Mouse (Mus musculus) thymus, adult 2 months (tissue): Measurements from ENCODE around the gene Rps17. TPM values are rescaled to one million over a fixed set of nuclear protein-coding genes. Genes with fewer than 3 reads are reported as not detected.
A peak's percentile ranks its signal among the peaks of the same experiment; 100 is the strongest.

Experiments
- DNase-seq: peaks from one replicate; pipeline ENCODE4 v3.0.0; 2021
- H3K27ac ChIP-seq: fragments of 200-500 bp; 2 replicates; pipeline ENCODE4 v1.5.1; 2012; ENCODE audit warnings: low read length, control low read depth; ENCODE audit not compliant: control insufficient read depth, insufficient read depth
- H3K27me3 ChIP-seq: fragments of 200-500 bp; 2 replicates; pipeline ENCODE4 v1.6.1; 2012; ENCODE audit warnings: mild to moderate bottlenecking, low read length, moderate library complexity, mixed read lengths; ENCODE audit not compliant: control insufficient read depth, insufficient read depth
- H3K36me3 ChIP-seq: fragments of 200-500 bp; 2 replicates; pipeline ENCODE4 v1.6.1; 2012; ENCODE audit warnings: mild to moderate bottlenecking, low read length, moderate library complexity; ENCODE audit not compliant: control insufficient read depth, insufficient read depth
- H3K4me1 ChIP-seq: fragments of 200-500 bp; replicated peaks from 2 replicates; pipeline ENCODE4 v1.6.1; 2012; ENCODE audit warnings: low read length; ENCODE audit not compliant: control insufficient read depth, insufficient read depth
- H3K4me3 ChIP-seq: fragments of 200-500 bp; 2 replicates; pipeline ENCODE4 v1.5.1; 2012; ENCODE audit warnings: mild to moderate bottlenecking, low read length, control low read depth, moderate library complexity; ENCODE audit not compliant: control insufficient read depth, insufficient read depth
- CTCF ChIP-seq: fragments of 200-500 bp; IDR thresholded peaks from 2 replicates; pipeline ENCODE4 v1.5.1; 2012; ENCODE audit warnings: mild to moderate bottlenecking, control low read depth, low read length, moderate library complexity, borderline replicate concordance; ENCODE audit not compliant: control insufficient read depth, poor library complexity, insufficient read depth; ENCODE audit errors: extremely low read depth
- POLR2A ChIP-seq: fragments of 200-500 bp; IDR thresholded peaks from 2 replicates; pipeline ENCODE4 v1.6.1; 2012; ENCODE audit warnings: mild to moderate bottlenecking, low read length, control low read depth, moderate library complexity; ENCODE audit not compliant: control insufficient read depth, poor library complexity, insufficient read depth; ENCODE audit errors: extremely low read depth
- WGBS: fragments of 180-500 bp; shearing (Covaris S2); methylation state at CpG from one replicate; pipeline ENCODE4 v1.1.7; 2018; 5-methylcytosine and 5-hydroxymethylcytosine counted together
- polyA plus RNA-seq: library from polyadenylated mRNA; depleted of rRNA; stranded (reverse); fragments of >200 nt; gene quantifications from 2 replicates; pipeline ENCODE4 v1.2.3, GENCODE M21; 2012

Rps17 gene
- polyA plus RNA-seq, 1 experiment: 1,758 TPM

DNA sequence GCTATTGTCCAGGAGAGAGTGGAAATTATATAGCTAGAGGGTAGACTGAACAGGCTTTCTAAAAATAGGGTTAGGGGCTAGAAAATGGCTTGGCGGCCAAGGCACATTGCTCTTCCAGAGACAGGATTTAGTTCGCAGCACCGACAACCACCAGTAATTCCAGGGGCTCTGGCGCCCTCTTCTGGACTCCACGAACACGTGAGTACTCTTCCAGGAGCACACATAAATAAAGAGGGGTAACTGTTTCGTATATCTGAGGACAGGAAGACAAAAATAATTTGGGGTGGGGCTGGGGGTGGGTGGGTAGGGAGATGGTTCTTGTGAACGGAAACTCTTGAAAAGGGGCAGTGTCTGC lies 8.6 kb downstream of the Rps17 start:
- no peaks in the 10 kb centered on the region for H3K27me3 ChIP-seq
- no peak overlapping the region for H3K4me3 ChIP-seq
- TF ChIP-seq CTCF (0 out of 2 replicates have a peak, but pooled peaks have one; percentile 28), POLR2A (no peak)
- peaks cover 5% of the 10 kb centered on the region; the same call in 1 of the 2 replicates for H3K36me3 ChIP-seq
- no peaks in the 10 kb centered on the region for H3K4me1 ChIP-seq
- DNase-seq: peak; percentile 41
- WGBS: 74% methylated on average over 8 of the region's 8 CpGs
- no peak overlapping the region for H3K27ac ChIP-seq

DNA sequence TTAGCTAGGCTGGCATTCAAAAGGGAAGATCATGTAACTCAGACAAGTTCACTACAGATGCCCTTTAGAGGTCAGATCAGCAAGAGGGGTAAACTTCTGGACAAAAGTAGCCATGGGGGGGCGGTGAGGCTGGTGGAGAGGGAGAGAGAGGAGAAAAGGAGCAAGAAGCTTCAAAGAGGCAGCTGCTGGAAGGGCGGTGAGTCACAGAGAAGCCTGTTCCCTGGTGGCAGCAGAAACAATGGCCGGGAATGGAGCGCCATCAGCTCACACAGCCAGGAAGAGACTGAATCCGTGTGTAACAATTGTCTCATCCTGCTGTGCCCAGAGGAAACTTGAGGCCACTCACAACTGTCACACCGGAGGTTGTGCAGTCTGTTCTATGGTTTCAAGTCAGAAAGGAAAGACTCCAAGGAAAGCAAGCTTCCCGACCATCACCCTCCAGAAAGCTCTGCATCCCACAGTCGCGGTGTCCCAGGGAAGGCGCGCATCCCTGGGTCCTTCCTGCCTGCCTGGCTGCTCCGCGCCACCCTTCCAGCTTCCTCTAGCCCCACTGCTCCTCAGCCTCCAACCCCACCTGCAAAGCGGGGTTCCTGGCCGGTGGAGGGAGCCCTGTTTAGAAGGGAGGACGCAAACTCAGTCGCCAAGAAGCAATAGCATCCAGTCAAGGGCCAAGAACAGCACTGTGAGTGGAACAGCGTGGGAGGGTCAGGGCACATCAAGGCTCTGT lies 9.2 kb downstream of the Rps17 start:
- H3K4me1 ChIP-seq: no peaks in the 10 kb centered on the region
- no peak for DNase-seq

GRCm38 (mm10) chr7:81331851-81332250 lies 13.2 kb downstream of the Rps17 start:
- no peak for DNase-seq
- TF ChIP-seq POLR2A (no peak), CTCF (no peak)
- Histone ChIP-seq H3K4me1 (no peaks in the 10 kb centered on the region), H3K4me3 (no peak overlapping the region), H3K27ac (no peak overlapping the region), H3K36me3 (no peaks in the 10 kb centered on the region), H3K27me3 (no peaks in the 10 kb centered on the region)
- 94% methylated on average over 7 of the region's 7 CpGs for WGBS

More for the DNA sequence above, 9.2 kb downstream of the Rps17 start:
- 94% methylated on average over 18 of the region's 18 CpGs for WGBS
- no peak overlapping the region for H3K4me3 ChIP-seq
- H3K36me3 ChIP-seq: peaks cover 5% of the 10 kb centered on the region; the same call in 1 of the 2 replicates
- no peaks in the 10 kb centered on the region for H3K27me3 ChIP-seq
- H3K27ac ChIP-seq: no peak overlapping the region
- TF ChIP-seq POLR2A: no peak
- TF ChIP-seq CTCF: no peak

DNA sequence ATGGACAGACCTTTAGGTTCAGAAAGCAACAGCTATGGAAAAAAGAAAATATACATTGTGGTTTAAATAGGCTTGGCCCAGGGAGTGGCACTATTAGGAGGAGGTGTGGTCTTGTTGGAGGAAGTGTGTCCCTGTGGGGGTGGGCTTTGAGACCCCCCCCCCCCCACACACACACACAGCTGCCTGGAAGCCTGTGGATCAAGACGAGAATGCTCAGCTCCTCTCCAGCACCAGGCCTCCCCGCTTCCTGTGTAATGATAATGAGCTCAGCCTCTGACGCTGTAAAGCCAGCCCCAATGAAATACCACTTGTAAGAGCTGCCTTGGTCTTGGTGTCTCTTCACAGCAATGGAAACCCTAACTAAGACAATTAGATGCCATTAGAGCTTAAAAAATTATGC lies 14.3 kb downstream of the Rps17 start:
- Histone ChIP-seq H3K36me3 (no peaks in the 10 kb centered on the region), H3K27ac (no peak overlapping the region)

GRCm38 (mm10) chr7:81327661-81328060 lies 17.4 kb downstream of the Rps17 start:
- Histone ChIP-seq H3K4me1 (no peaks in the 10 kb centered on the region), H3K4me3 (no peak overlapping the region), H3K27ac (no peak overlapping the region), H3K36me3 (no peaks in the 10 kb centered on the region), H3K27me3 (no peaks in the 10 kb centered on the region)
- no peak for DNase-seq
- TF ChIP-seq POLR2A (no peak), CTCF (no peak)
- 65% methylated on average over 10 of the region's 10 CpGs for WGBS

More for the DNA sequence above, 14.3 kb downstream of the Rps17 start:
- DNase-seq: no peak
- Histone ChIP-seq H3K27me3 (no peaks in the 10 kb centered on the region), H3K4me3 (no peak overlapping the region), H3K4me1 (no peaks in the 10 kb centered on the region)
- 42% methylated on average over 3 of the region's 3 CpGs for WGBS
- TF ChIP-seq CTCF (no peak), POLR2A (no peak)

GRCm38 (mm10) chr7:81326859-81327258 lies 18.2 kb downstream of the Rps17 start:
- Histone ChIP-seq H3K4me1 (no peaks in the 10 kb centered on the region), H3K36me3 (no peaks in the 10 kb centered on the region), H3K4me3 (no peak overlapping the region), H3K27ac (no peak overlapping the region), H3K27me3 (no peaks in the 10 kb centered on the region)
- no peak for DNase-seq
- TF ChIP-seq CTCF (no peak), POLR2A (no peak)
- WGBS: 94% methylated on average over 6 of the region's 6 CpGs

- H3K27me3 ChIP-seq: no peaks in the 10 kb centered on the region
- TF ChIP-seq POLR2A (no peak), CTCF (no peak)
- DNase-seq: no peak
- H3K4me1 ChIP-seq: no peaks in the 10 kb centered on the region
- WGBS: 93% methylated on average over 12 of the region's 12 CpGs
- H3K27ac ChIP-seq: no peak overlapping the region
- no peak overlapping the region for H3K4me3 ChIP-seq
- no peaks in the 10 kb centered on the region for H3K36me3 ChIP-seq
These were observed 19.0 kb downstream of the Rps17 start for GRCm38 (mm10) chr7:81326043-81326442.
